Mouse (Mus musculus): ENCODE data around the gene Zfp989. TPM values are rescaled to one million over a fixed set of nuclear protein-coding genes. Genes with fewer than 3 reads are reported as not detected.
"Not testable (repeated sequence)": the region's sequence is repeated elsewhere in the genome, so short reads cannot be mapped to it uniquely, and the experiment has no call there.

Gene Zfp989
- total RNA-seq (2021): not detected

- not testable (repeated sequence) for DNase-seq (ENCODE audit: extremely low spot score in 1 of 2, low spot score in 1 of 2)
Measured at GRCm38 (mm10) chr4:146971757-146972156, at the start of gene Zfp989. Gene Zfp989 (plus strand): TSS chr4:146971976.

GRCm38 (mm10) chr4:146932311-146933082 lies 39.3 kb upstream of the Zfp989 start:
- no peak for DNase-seq (ENCODE audit: extremely low spot score in 1 of 2, low spot score in 1 of 2)

GRCm38 (mm10) chr4:146941691-146942090 lies 30.1 kb upstream of the Zfp989 start:
- DNase-seq (ENCODE audit: extremely low spot score in 1 of 2, low spot score in 1 of 2): not testable (repeated sequence)

GRCm38 (mm10) chr4:146976581-146976980 lies 4.8 kb downstream of the Zfp989 start:
- DNase-seq (ENCODE audit: extremely low spot score in 1 of 2, low spot score in 1 of 2): not testable (repeated sequence)

GRCm38 (mm10) chr4:147018400-147018799 lies 46.6 kb downstream of the Zfp989 start:
- DNase-seq (ENCODE audit: extremely low spot score in 1 of 2, low spot score in 1 of 2): not testable (repeated sequence)

GRCm38 (mm10) chr4:147021550-147021949 lies 49.8 kb downstream of the Zfp989 start, which contains the start of gene Rex2:
Gene Rex2 (plus strand): TSS chr4:147021850.
- not testable (repeated sequence) for DNase-seq (ENCODE audit: extremely low spot score in 1 of 2, low spot score in 1 of 2)

- not testable (repeated sequence) for DNase-seq (ENCODE audit: extremely low spot score in 1 of 2, low spot score in 1 of 2)
Measured at GRCm38 (mm10) chr4:147026374-147026773, 54.6 kb downstream of the Zfp989 start.

- DNase-seq (ENCODE audit: extremely low spot score in 1 of 2, low spot score in 1 of 2): not testable (repeated sequence)
Measured at GRCm38 (mm10) chr4:147031308-147032036, 59.7 kb downstream of the Zfp989 start.

Other genes with a start within 250 kb of the Zfp989 start
- not detected for gene Gm21411, start 62.4 kb upstream of the Zfp989 start, total RNA-seq (2021)
- under 1 TPM; 0.17 to 0.19 TPM for gene Rex2, start 49.9 kb downstream of the Zfp989 start, total RNA-seq (2021)
- 1 to 10 TPM; 7.0 to 7.5 TPM for gene Zfp991, start 160.1 kb downstream of the Zfp989 start, total RNA-seq (2021)

All from layer of hippocampus, postnatal 25 days (tissue).